Mouse (Mus musculus): ENCODE results near the gene Spata31d1a.

Gene Spata31d1a

GRCm38 (mm10) chr13:59699131-59699530, 11.0 kb downstream of the Spata31d1a start:
- DNase-seq, result no peak

- DNase-seq, result no peak
Measured at GRCm38 (mm10) chr13:59695781-59696180, 14.3 kb downstream of the Spata31d1a start.

- no peak for DNase-seq
Measured at GRCm38 (mm10) chr13:59694008-59694407, 16.1 kb downstream of the Spata31d1a start, which contains the start of gene 4921517D22Rik. Gene 4921517D22Rik (minus strand): TSS chr13:59694108.

- DNase-seq, result no peak
Measured at GRCm38 (mm10) chr13:59691478-59691877, 18.7 kb downstream of the Spata31d1a start.

GRCm38 (mm10) chr13:59690576-59690975, 19.6 kb downstream of the Spata31d1a start:
- DNase-seq, result no peak

- DNase-seq, result no peak
Measured at GRCm38 (mm10) chr13:59689843-59690242, 20.3 kb downstream of the Spata31d1a start.

GRCm38 (mm10) chr13:59689313-59689712, 20.8 kb downstream of the Spata31d1a start:
- DNase-seq, result no peak

- DNase-seq, result no peak
Measured at GRCm38 (mm10) chr13:59688338-59688770, 21.8 kb downstream of the Spata31d1a start.

GRCm38 (mm10) chr13:59685236-59685635, 24.9 kb downstream of the Spata31d1a start:
- DNase-seq, result no peak

GRCm38 (mm10) chr13:59682629-59683028, 27.5 kb downstream of the Spata31d1a start:
- no peak for DNase-seq

GRCm38 (mm10) chr13:59679908-59680307, 30.2 kb downstream of the Spata31d1a start:
- DNase-seq, result no peak

- DNase-seq, result no peak
Measured at GRCm38 (mm10) chr13:59679306-59679705, 30.8 kb downstream of the Spata31d1a start.

GRCm38 (mm10) chr13:59676316-59677229, 33.6 kb downstream of the Spata31d1a start:
- DNase-seq, result no peak

- DNase-seq, result peak; percentile 31
Measured at GRCm38 (mm10) chr13:59675151-59676011, 34.7 kb downstream of the Spata31d1a start, which contains the start of gene Golm1. Gene Golm1 (minus strand): TSS chr13:59675811.

- no peak for DNase-seq
Measured at GRCm38 (mm10) chr13:59674761-59675150, 35.4 kb downstream of the Spata31d1a start.

GRCm38 (mm10) chr13:59674215-59674614, 35.9 kb downstream of the Spata31d1a start:
- DNase-seq, result no peak

GRCm38 (mm10) chr13:59673597-59673996, 36.5 kb downstream of the Spata31d1a start:
- DNase-seq, result no peak

- DNase-seq, result no peak
Measured at GRCm38 (mm10) chr13:59672248-59672647, 37.9 kb downstream of the Spata31d1a start.

GRCm38 (mm10) chr13:59671521-59671920, 38.6 kb downstream of the Spata31d1a start:
- DNase-seq, result no peak

GRCm38 (mm10) chr13:59669946-59670345, 40.2 kb downstream of the Spata31d1a start:
- DNase-seq, result no peak

GRCm38 (mm10) chr13:59668501-59669093, 41.5 kb downstream of the Spata31d1a start:
- peak; percentile 21 for DNase-seq

GRCm38 (mm10) chr13:59667763-59668162, 42.4 kb downstream of the Spata31d1a start:
- DNase-seq, result no peak
